Mouse (Mus musculus) lung, adult 2 months (tissue): ENCODE results near the gene Nccrp1.

Experiments
- CTCF ChIP-seq: fragments of 200-500 bp; IDR thresholded peaks from 2 replicates; pipeline ENCODE4 v1.5.1; 2011; ENCODE audit warnings: mild to moderate bottlenecking, low read length, control low read depth; ENCODE audit not compliant: insufficient read depth
- POLR2A ChIP-seq: fragments of 200-500 bp; IDR thresholded peaks from 2 replicates; pipeline ENCODE4 v1.6.1; 2011; ENCODE audit warnings: low read depth, mild to moderate bottlenecking, control low read depth, low read length, borderline replicate concordance; ENCODE audit errors: extremely low read depth

- TF ChIP-seq CTCF = no peak
- no peak for TF ChIP-seq POLR2A
Measured at GRCm38 (mm10) chr7:28555939-28556535, 9.0 kb upstream of the Nccrp1 start.
